Mouse (Mus musculus) spleen, postnatal 14 days (tissue): ENCODE measurements around the gene Calhm6.

Experiments
- DNase-seq, 2 experiments: peaks; one replicate each; pipeline ENCODE4 v3.0.0; 2021 to 2022; ENCODE audit warnings: low spot score in 2 of 2

Calhm6 gene

GRCm38 (mm10) chr10:34096418-34096883, 31.3 kb downstream of the Calhm6 start, which contains the start of gene Calhm5:
Gene Calhm5, minus strand, starts transcription at chr10:34096519.
- DNase-seq = no peak

GRCm38 (mm10) chr10:34095964-34096363, 31.8 kb downstream of the Calhm6 start:
- DNase-seq = no peak

GRCm38 (mm10) chr10:34095147-34095546, 32.6 kb downstream of the Calhm6 start:
- no peak for DNase-seq

GRCm38 (mm10) chr10:34091888-34092287, 35.9 kb downstream of the Calhm6 start:
- no peak for DNase-seq

GRCm38 (mm10) chr10:34090481-34090880, 37.3 kb downstream of the Calhm6 start:
- no peak for DNase-seq

GRCm38 (mm10) chr10:34089517-34089916, 38.3 kb downstream of the Calhm6 start:
- DNase-seq = no peak

GRCm38 (mm10) chr10:34088515-34088914, 39.3 kb downstream of the Calhm6 start:
- DNase-seq = no peak

GRCm38 (mm10) chr10:34086514-34086913, 41.3 kb downstream of the Calhm6 start:
- no peak for DNase-seq
